Mouse (Mus musculus): ENCODE results near the gene Shisa8.

DNA sequence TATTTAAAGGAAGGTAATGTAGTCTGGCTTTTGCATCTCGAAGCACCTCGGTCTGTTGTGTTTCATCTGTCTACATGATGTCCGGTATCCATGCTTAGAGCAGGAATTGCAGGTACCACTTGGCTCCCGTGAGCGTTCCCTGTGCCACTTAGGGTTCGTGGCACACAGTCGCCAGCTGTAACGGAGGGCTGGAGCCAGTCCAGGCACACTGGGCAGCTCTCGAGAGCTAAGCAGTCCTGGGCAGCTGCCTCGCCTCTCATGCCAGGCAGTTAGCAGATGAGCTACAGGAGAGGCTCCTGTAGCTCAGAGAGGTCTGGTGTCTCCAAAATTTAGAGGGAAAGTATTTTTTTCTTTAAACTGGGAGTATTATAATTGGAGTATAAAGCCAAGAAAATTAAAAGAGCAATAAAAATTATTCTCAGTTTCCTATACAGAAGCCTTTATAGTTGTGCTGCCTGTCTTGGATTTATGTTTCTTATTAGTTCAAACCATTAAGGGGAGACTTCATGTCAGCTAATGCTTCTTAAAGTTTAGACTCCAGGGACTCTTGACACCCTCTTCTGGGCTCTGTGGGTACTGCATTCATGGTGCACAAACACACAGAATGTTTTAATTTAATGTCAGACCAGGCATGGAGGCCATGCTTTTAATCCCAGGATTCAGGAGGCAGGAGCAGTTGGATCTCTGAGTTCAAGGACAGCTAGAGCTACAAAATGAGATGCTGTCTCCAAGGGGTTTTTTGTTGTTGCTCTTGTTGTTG, 24.0 kb downstream of the Shisa8 start:
- TF ChIP-seq POLR2A (IDR thresholded peaks at IDR 0.05; ENCODE audit: insufficient read length, low read depth) (no peak), MYOG (IDR thresholded peaks at IDR 0.05; ENCODE audit: control insufficient read depth in 1 of 3, insufficient read depth in 1 of 3, insufficient read length in 2 of 3, low read depth in 2 of 3) (peak in 2 of 3 experiments; percentile 13 to 32), TCF12 (IDR thresholded peaks at IDR 0.05; ENCODE audit: insufficient read depth, poor library complexity, severe bottlenecking) (no peak), CEBPB (IDR thresholded peaks at IDR 0.05; ENCODE audit: insufficient read depth, poor library complexity, severe bottlenecking) (no peak), MAX (IDR thresholded peaks at IDR 0.05; ENCODE audit: low read depth) (no peak)

Data from myocyte (in vitro differentiated cells).